Mouse (Mus musculus) lung, postnatal 0 days (tissue): ENCODE measurements around the gene Cacng8.

ENCODE experiments used
- CTCF ChIP-seq: IDR thresholded peaks from 2 replicates; pipeline ENCODE4 v1.5.1; 2016; ENCODE audit warnings: antibody characterized with exemption, mild to moderate bottlenecking
- EP300 ChIP-seq: IDR thresholded peaks from 2 replicates; pipeline ENCODE4 v1.6.1; 2016; ENCODE audit warnings: antibody characterized with exemption, mild to moderate bottlenecking, control low read depth

- TF ChIP-seq CTCF: no peak
- no peak for TF ChIP-seq EP300
These were observed 34.7 kb downstream of the Cacng8 start for GRCm38 (mm10) chr7:3425141-3425540.
